Mouse (Mus musculus) limb, embryonic 13.5 days (tissue): Measurements from ENCODE around the gene Disc1. TPM values are rescaled to one million over a fixed set of nuclear protein-coding genes. Genes with fewer than 3 reads are reported as not detected.

Experiments
- ATAC-seq: fragments of 200-750 bp; cut with Nextera tagmentation; 2 replicates; pipeline ENCODE4 v1.8.0; 2017; ENCODE audit warnings: low read depth, moderate number of reproducible peaks, moderate TSS enrichment; ENCODE audit not compliant: low FRiP score
- H3K27ac ChIP-seq: fragments of 300-500 bp; sonication (generic); 2 replicates; pipeline ENCODE4 v1.5.1; 2015; ENCODE audit warnings: inconsistent platforms, mild to moderate bottlenecking, moderate library complexity
- H3K27me3 ChIP-seq: fragments of 300-500 bp; sonication (generic); 2 replicates; pipeline ENCODE4 v1.6.1; 2015; ENCODE audit warnings: mild to moderate bottlenecking, inconsistent platforms
- H3K36me3 ChIP-seq: fragments of 300-500 bp; sonication (generic); 2 replicates; pipeline ENCODE4 v1.6.1; 2015; ENCODE audit warnings: inconsistent platforms, mild to moderate bottlenecking, moderate library complexity
- H3K4me1 ChIP-seq: fragments of 300-500 bp; sonication (generic); 2 replicates; pipeline ENCODE4 v1.6.1; 2015; ENCODE audit warnings: inconsistent platforms
- H3K4me2 ChIP-seq: fragments of 300-500 bp; sonication (generic); replicated peaks from 2 replicates; pipeline ENCODE4 v1.6.1; 2015; ENCODE audit warnings: inconsistent platforms, mild to moderate bottlenecking, moderate library complexity
- H3K4me3 ChIP-seq: fragments of 300-500 bp; sonication (generic); 2 replicates; pipeline ENCODE4 v1.5.1; 2015; ENCODE audit warnings: moderate library complexity, mild to moderate bottlenecking, inconsistent platforms
- H3K9ac ChIP-seq: fragments of 300-500 bp; sonication (generic); 2 replicates; pipeline ENCODE4 v1.6.1; 2015; ENCODE audit warnings: mild to moderate bottlenecking, inconsistent platforms
- H3K9me3 ChIP-seq: fragments of 300-500 bp; sonication (generic); 2 replicates; pipeline ENCODE4 v1.6.1; 2016; ENCODE audit warnings: inconsistent platforms
- WGBS: fragments of 180-500 bp; shearing (Covaris S2); methylation state at CpG from one replicate; pipeline ENCODE4 v1.1.7; 2015; 5-methylcytosine and 5-hydroxymethylcytosine counted together
- polyA plus RNA-seq: library from polyadenylated mRNA; unstranded; fragments of >200 nt; fragmentation: Nextera tagmentation; extraction: Ambion mirVana; gene quantifications from 2 replicates; pipeline ENCODE4 v1.2.1, GENCODE M21; 2015

Gene Disc1
- polyA plus RNA-seq, 1 experiment from 2014 or later, result 2.9 TPM

GRCm38 (mm10) chr8:125133685-125134114, 79.7 kb downstream of the Disc1 start:
- no peak overlapping the region for H3K27ac ChIP-seq
- no peaks in the 10 kb centered on the region for H3K4me1 ChIP-seq
- no peaks in the 10 kb centered on the region for H3K9me3 ChIP-seq
- H3K36me3 ChIP-seq, result no peaks in the 10 kb centered on the region
- H3K27me3 ChIP-seq, result peaks cover 28% of the 10 kb centered on the region
- ATAC-seq, result no peak
- no peak overlapping the region for H3K4me3 ChIP-seq
- WGBS, result 73% methylated on average over 11 of the region's 11 CpGs
- no peak overlapping the region for H3K9ac ChIP-seq
- H3K4me2 ChIP-seq, result no peak overlapping the region

DNA sequence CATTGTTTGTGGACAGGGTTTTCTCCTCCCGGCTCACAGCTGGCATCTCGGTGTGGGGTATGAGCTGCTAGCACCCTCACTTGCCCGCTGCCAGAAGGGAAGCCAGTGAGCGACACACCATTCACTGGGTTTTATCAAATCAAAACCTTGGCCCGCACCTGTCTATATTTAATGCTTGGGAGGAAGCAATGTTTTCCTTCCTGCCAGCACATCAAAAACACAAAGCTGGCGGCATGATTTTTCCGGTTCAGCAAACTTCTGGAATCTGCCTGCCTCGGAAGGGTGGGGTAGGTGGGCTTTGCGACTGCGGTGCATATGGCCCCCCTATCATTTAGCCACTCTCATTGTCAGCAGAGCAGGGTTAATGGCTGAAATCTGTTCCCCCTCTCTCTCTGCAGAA, 80.9 kb downstream of the Disc1 start:
- no peak for ATAC-seq
- Histone ChIP-seq H3K4me3 (no peak overlapping the region), H3K9me3 (no peaks in the 10 kb centered on the region), H3K27ac (no peak overlapping the region), H3K9ac (no peak overlapping the region), H3K36me3 (no peaks in the 10 kb centered on the region), H3K27me3 (peaks cover 28% of the 10 kb centered on the region), H3K4me1 (peaks cover 9% of the 10 kb centered on the region), H3K4me2 (no peak overlapping the region)
- 57% methylated on average over 10 of the region's 10 CpGs for WGBS

DNA sequence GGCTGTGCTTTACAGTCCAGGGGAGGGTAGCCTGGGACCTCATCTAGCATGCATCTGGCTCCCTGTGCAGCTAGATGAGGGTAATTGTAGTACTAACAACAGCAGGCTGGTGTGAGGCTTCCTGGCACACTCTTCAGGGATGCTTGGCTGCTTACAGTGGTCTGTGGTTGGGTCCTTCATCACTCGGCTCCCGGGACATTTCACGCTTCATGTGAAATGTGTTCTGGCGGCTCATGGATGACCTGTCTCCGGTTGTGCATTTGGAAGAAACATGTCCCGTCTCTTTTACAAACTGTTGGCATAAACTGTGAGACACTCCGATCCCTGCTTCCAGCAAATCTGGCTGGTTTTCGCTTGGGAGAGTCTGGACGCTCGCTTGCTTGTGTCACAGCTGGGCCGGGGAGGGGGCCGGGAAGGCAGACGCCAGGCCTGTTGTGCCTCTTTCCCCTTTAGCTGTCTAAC, 85.7 kb downstream of the Disc1 start:
- H3K36me3 ChIP-seq, result no peaks in the 10 kb centered on the region
- H3K9me3 ChIP-seq, result no peaks in the 10 kb centered on the region
- 0 out of 2 replicates have a peak overlapping the region, but pooled peaks have one; percentile 3 for H3K27ac ChIP-seq
- peaks cover 12% of the 10 kb centered on the region for H3K4me1 ChIP-seq
- WGBS, result 43% methylated on average over 13 of the region's 13 CpGs
- no peak overlapping the region for H3K4me2 ChIP-seq
- ATAC-seq, result peak; percentile 66
- H3K27me3 ChIP-seq, result peaks cover 11% of the 10 kb centered on the region; the same call in 1 of the 2 replicates
- H3K9ac ChIP-seq, result peak overlapping the region; percentile 20; the same call in 1 of the 2 replicates
- no peak overlapping the region for H3K4me3 ChIP-seq

- ATAC-seq, result no peak
- 0 out of 2 replicates have a peak, but pooled peaks cover 3% of the 10 kb centered on the region for H3K27me3 ChIP-seq
- no peak overlapping the region for H3K4me2 ChIP-seq
- H3K36me3 ChIP-seq, result no peaks in the 10 kb centered on the region
- 82% methylated on average over 7 of the region's 7 CpGs for WGBS
- H3K4me3 ChIP-seq, result no peak overlapping the region
- H3K27ac ChIP-seq, result no peak overlapping the region
- H3K4me1 ChIP-seq, result peaks cover 12% of the 10 kb centered on the region
- H3K9me3 ChIP-seq, result no peaks in the 10 kb centered on the region
- no peak overlapping the region for H3K9ac ChIP-seq
These were observed 87.0 kb downstream of the Disc1 start for GRCm38 (mm10) chr8:125140965-125141364.

GRCm38 (mm10) chr8:125156863-125157640, 103.1 kb downstream of the Disc1 start:
- ATAC-seq, result peak; percentile 86
- H3K4me1 ChIP-seq, result peaks cover 30% of the 10 kb centered on the region
- no peak overlapping the region for H3K4me3 ChIP-seq
- H3K27me3 ChIP-seq, result peaks cover 71% of the 10 kb centered on the region
- no peak overlapping the region for H3K9ac ChIP-seq
- H3K9me3 ChIP-seq, result no peaks in the 10 kb centered on the region
- peak overlapping the region; percentile 7; the same call in 1 of the 2 replicates for H3K4me2 ChIP-seq
- H3K27ac ChIP-seq, result no peak overlapping the region
- H3K36me3 ChIP-seq, result no peaks in the 10 kb centered on the region
- 12% methylated on average over 20 of the region's 20 CpGs for WGBS

- WGBS, result 55% methylated on average over 5 of the region's 5 CpGs
- Histone ChIP-seq H3K4me1 (peaks cover 30% of the 10 kb centered on the region), H3K27me3 (peaks cover 71% of the 10 kb centered on the region), H3K4me2 (peak overlapping the region; percentile 7; the same call in 1 of the 2 replicates), H3K4me3 (no peak overlapping the region), H3K9me3 (no peaks in the 10 kb centered on the region), H3K27ac (no peak overlapping the region), H3K36me3 (no peaks in the 10 kb centered on the region), H3K9ac (no peak overlapping the region)
- ATAC-seq, result peak; percentile 12; the same call in 1 of the 2 replicates
These were observed 103.6 kb downstream of the Disc1 start for GRCm38 (mm10) chr8:125157641-125158005.

DNA sequence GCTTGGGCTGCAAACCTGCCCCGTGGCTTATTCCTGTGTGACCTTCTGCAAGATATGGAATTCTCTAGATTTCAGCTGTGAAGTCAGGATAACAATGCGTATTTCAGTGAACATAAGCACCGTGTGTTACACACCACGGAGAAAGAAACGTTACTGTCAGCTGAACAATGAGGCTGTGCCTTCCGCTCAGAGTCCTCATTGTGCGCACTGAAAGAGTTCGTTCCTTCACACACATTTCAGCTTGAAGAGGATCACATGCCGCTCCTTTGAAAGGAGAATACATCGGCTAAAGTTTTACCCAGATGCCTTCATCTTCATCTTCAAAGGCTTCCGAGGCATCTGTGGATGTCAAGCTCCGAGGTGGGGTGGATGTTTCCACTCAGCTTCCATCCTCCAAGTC, 105.4 kb downstream of the Disc1 start:
- ATAC-seq, result no peak
- Histone ChIP-seq H3K4me3 (no peak overlapping the region), H3K9ac (no peak overlapping the region), H3K9me3 (no peaks in the 10 kb centered on the region), H3K4me1 (peaks cover 27% of the 10 kb centered on the region), H3K27me3 (peaks cover 74% of the 10 kb centered on the region), H3K27ac (no peak overlapping the region), H3K36me3 (no peaks in the 10 kb centered on the region), H3K4me2 (no peak overlapping the region)
- WGBS, result 77% methylated on average over 12 of the region's 12 CpGs

DNA sequence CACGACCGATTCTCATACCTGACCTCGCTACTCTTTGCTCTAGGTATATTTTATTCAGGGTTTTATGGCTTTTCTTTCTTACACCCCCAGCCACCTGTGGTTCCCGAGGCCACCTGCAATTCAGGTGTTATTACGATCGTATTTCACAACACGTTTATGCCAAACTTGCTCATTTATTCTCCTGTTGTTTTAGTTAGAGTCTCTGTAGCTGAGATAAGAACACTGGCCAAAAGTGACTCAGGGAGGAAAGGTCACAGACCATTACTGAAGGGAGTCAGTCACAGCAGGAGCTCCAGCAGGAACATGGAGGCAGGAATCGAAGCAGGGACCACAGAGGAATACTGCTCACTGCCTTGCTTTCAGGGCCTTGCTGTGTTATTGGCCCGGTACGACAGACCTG, 109.5 kb downstream of the Disc1 start:
- no peak for ATAC-seq
- WGBS, result 50% methylated on average over 10 of the region's 10 CpGs

DNA sequence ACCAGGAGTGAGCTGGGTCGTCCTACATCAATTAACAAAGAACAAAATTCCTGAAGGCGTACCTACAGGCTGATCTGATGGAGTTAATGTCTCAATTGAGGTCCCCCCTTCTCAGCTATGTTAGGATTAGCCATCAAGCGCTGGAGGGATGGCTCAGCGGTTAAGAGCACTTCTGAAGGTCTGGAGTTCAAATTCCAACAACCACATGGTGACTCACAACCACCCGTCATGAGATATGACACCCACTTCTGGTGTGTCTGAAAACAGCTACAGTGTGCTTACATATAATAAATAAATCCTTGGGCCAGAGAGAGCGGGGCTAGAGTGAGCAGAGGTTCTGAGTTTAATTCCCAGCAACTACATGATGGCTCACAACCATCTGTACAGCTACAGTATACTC, 109.9 kb downstream of the Disc1 start:
- no peaks in the 10 kb centered on the region for H3K9me3 ChIP-seq
- H3K9ac ChIP-seq, result no peak overlapping the region
- no peak overlapping the region for H3K27ac ChIP-seq
- no peak overlapping the region for H3K4me2 ChIP-seq
- no peak for ATAC-seq
- peaks cover 3% of the 10 kb centered on the region; the same call in 1 of the 2 replicates for H3K4me1 ChIP-seq
- H3K4me3 ChIP-seq, result no peak overlapping the region
- H3K36me3 ChIP-seq, result no peaks in the 10 kb centered on the region
- WGBS, result 79% methylated on average over 6 of the region's 6 CpGs
- peaks cover 52% of the 10 kb centered on the region for H3K27me3 ChIP-seq

More for the DNA sequence above, 109.5 kb downstream of the Disc1 start:
- Histone ChIP-seq H3K36me3 (no peaks in the 10 kb centered on the region), H3K9ac (no peak overlapping the region), H3K4me1 (peaks cover 3% of the 10 kb centered on the region; the same call in 1 of the 2 replicates), H3K27me3 (peaks cover 56% of the 10 kb centered on the region), H3K9me3 (no peaks in the 10 kb centered on the region), H3K4me2 (no peak overlapping the region), H3K4me3 (no peak overlapping the region), H3K27ac (no peak overlapping the region)

DNA sequence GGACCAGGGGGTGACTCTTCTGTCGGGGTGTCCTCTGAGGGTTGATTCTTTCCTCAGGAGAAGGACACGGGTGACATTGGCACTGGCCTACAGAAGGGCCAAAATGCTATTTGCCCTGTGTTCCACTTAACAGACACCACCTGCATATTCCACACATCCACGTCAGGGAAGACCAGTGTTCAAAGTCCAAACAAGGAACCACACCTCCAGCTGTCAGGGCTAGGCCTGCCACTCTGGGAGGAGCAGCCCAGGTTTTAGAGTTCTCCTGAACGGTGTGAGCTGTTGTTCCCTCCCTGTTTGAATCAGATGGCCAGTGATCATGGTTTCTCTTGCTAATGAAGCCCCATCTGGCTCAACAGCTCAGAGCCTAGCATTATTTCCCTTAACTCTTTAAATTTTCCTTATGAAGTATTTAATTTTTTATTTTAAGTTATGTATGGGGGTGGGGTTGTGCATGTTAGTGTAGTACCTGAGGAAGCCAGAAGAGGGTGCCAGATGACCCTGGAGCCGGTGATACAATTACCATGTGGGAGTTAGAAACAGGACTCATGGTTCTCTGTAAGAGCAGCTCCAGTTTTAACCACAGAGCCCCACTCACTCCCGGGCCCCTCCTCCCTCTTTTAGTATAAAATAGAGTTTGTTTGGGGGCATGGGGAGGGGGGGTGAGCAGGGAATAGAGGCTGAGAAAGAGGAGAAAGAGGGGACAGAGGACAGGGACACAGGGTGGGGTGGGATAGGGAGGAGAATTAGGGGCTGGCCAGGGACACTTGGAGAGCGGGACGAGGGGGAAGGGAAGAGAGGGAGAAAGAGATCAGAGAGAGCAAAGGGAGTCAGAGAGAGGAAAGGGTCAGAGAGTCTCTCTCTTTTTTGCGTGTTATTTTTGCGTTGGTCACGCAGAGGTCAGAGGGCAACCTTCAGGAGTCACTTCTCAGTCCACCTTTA, 111.8 kb downstream of the Disc1 start:
- no peak overlapping the region for H3K4me3 ChIP-seq
- H3K36me3 ChIP-seq, result no peaks in the 10 kb centered on the region
- no peak overlapping the region for H3K9ac ChIP-seq
- H3K4me1 ChIP-seq, result peaks cover 3% of the 10 kb centered on the region; the same call in 1 of the 2 replicates
- WGBS, result 66% methylated on average over 11 of the region's 11 CpGs
- H3K9me3 ChIP-seq, result no peaks in the 10 kb centered on the region
- peaks cover 33% of the 10 kb centered on the region for H3K27me3 ChIP-seq
- H3K27ac ChIP-seq, result no peak overlapping the region
- no peak for ATAC-seq
- H3K4me2 ChIP-seq, result no peak overlapping the region

GRCm38 (mm10) chr8:125166545-125166944, 112.5 kb downstream of the Disc1 start:
- no peak overlapping the region for H3K9ac ChIP-seq
- no peak for ATAC-seq

DNA sequence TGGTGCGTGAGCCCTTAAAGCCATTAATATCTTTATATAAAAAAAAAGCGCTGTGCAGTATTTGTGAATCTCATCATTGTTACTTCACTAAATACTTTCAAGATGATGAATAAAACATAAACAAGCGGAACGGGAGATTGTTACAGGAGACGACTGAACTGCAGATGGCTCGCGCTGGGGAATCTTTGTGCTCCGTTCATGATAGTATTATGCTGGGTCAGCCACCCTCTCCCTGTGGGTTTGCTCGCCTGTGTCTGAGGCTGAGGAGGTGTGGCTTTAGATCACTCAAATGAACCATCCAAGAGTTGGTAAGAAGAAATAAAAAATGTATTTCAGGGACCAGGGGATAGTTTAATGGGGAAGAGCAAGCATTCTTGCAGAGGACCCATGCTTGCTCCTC, 113.0 kb downstream of the Disc1 start:
- 86% methylated on average over 9 of the region's 9 CpGs for WGBS
- no peak overlapping the region for H3K27ac ChIP-seq
- ATAC-seq, result no peak

More at GRCm38 (mm10) chr8:125166545-125166944, 112.5 kb downstream of the Disc1 start:
- Histone ChIP-seq H3K27ac (no peak overlapping the region), H3K27me3 (peaks cover 27% of the 10 kb centered on the region), H3K9me3 (no peaks in the 10 kb centered on the region), H3K4me1 (peaks cover 3% of the 10 kb centered on the region; the same call in 1 of the 2 replicates), H3K4me3 (no peak overlapping the region), H3K36me3 (no peaks in the 10 kb centered on the region), H3K4me2 (no peak overlapping the region)
- 94% methylated on average over 6 of the region's 6 CpGs for WGBS

More for the DNA sequence above, 113.0 kb downstream of the Disc1 start:
- peaks cover 3% of the 10 kb centered on the region; the same call in 1 of the 2 replicates for H3K4me1 ChIP-seq
- H3K9me3 ChIP-seq, result no peaks in the 10 kb centered on the region
- no peak overlapping the region for H3K4me2 ChIP-seq
- no peaks in the 10 kb centered on the region for H3K36me3 ChIP-seq
- H3K27me3 ChIP-seq, result peaks cover 25% of the 10 kb centered on the region
- H3K4me3 ChIP-seq, result no peak overlapping the region
- no peak overlapping the region for H3K9ac ChIP-seq
